Mouse (Mus musculus): ENCODE results near the gene Ldah.

Gene Ldah

GRCm38 (mm10) chr12:8281225-8282017 is 73.5 kb downstream of the Ldah start:
- no peak for DNase-seq (ENCODE audit: low spot score)

- no peak for DNase-seq (ENCODE audit: low spot score)
Measured at GRCm38 (mm10) chr12:8287970-8288369, 80.1 kb downstream of the Ldah start.

- DNase-seq (ENCODE audit: low spot score), result no peak
Measured at GRCm38 (mm10) chr12:8289099-8289498, 81.2 kb downstream of the Ldah start.

DNA sequence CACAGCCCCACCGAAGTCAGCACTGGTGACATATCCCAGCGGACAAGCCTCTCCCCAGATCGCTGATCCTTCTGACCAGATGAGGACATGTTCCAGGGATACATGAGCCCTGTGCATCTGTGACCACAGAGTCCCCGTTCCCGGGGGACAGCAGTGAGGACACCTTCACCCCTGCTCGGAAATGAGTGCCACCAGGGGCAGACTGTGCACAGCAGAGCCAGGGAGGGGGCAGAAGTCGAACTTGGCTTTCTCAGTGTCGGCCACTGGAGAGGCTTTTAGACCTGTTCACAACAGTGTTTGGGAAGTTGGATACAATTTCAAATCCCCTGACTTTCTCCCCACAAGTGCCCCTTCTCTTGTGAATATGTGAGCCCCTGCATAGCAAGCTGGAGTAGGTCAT is 81.6 kb downstream of the Ldah start:
- DNase-seq (ENCODE audit: low spot score), result no peak

DNA sequence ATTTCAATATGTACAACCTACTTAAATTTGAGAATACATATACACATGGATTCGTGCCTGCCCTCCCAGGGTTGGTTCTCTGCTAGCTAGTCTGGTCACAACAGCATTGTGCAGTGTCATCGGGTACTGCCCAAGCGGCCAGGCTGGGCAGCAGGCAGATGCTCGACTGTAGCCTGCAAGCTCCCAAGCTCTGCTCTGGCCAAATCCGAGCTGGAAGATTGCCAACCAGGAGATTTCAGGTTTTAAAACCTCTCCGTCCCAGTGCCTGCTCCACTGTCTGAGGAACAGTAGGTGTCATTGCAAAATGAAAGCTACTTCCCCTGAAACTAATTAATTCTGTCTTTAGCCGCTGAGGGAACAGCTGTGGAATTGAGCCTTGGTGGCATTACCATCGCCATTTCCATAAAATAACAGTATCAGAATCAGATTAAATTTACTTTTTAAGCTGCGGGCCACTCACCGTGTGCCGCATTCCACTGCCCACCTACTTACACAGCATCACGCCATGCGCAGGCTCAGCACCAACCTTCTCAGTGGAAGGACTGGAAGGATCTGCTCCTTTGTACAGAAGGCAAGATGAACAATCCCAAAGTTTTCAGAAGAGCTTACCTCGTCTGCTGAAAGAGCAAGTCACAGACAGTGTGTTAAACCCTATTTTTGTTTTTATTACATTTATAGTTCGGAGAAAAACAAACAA is 83.4 kb downstream of the Ldah start:
- no peak for DNase-seq (ENCODE audit: low spot score)

GRCm38 (mm10) chr12:8295307-8295913 is 87.5 kb downstream of the Ldah start:
- DNase-seq (ENCODE audit: low spot score), result no peak

DNA sequence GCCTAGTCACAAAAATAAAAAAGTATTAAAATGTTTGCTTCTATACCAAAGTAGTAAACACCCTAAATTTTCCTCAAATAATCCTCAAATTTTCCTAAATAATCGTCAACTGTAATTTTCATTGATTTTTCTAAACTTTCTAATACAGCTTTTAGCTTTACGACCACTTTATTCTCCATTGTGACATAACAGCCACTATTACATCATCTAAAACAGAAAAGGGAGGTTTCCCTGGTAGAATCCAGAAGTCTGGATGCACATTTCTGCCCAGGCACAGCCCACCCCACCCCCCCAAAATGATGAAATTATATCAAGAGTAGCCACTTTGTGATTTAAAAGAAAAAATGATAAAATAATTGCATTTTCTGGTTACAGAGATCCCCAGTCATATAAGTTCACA is 88.2 kb downstream of the Ldah start:
- no peak for DNase-seq (ENCODE audit: low spot score)

GRCm38 (mm10) chr12:8297586-8298214 is 89.8 kb downstream of the Ldah start:
- no peak for DNase-seq (ENCODE audit: low spot score)

DNA sequence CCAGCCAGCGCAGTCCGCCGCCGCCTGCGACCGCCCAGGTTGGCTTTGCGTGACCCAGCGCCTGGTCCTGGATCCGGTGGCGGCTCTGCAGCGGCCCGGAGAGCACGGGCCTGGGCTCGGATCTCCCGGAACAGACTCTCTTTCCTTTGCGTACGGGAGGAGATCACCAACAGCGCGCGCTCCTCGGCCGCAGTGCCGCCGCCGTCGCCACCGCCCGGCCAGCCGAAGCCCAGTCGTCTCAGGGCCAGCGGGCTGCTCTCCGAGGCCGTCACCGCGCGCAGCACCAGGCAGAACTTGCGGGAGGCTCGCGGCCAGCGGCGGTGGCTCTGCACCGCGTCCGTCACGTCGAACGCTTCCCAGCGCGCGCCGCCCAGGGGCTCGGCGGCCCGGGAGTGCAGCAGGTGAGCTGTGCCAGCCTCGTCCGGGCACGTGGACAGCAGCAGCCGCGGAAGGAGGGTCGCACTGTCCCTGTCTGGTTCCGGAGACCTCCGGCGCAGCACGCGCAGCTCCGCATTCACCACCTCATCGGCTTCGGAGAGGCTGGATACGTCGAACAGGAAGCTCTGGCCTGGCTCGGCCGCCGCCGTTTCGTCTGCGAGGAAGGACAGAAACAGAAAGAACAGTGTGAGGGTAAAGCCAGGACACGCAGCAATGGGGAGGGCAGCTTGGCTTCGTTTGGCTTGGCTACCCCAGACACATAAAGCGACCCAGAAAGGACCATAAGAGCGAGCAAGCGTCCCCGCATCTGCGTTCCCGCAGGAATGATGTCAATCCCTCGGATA is 90.6 kb downstream of the Ldah start:
- no peak for DNase-seq (ENCODE audit: low spot score)

DNA sequence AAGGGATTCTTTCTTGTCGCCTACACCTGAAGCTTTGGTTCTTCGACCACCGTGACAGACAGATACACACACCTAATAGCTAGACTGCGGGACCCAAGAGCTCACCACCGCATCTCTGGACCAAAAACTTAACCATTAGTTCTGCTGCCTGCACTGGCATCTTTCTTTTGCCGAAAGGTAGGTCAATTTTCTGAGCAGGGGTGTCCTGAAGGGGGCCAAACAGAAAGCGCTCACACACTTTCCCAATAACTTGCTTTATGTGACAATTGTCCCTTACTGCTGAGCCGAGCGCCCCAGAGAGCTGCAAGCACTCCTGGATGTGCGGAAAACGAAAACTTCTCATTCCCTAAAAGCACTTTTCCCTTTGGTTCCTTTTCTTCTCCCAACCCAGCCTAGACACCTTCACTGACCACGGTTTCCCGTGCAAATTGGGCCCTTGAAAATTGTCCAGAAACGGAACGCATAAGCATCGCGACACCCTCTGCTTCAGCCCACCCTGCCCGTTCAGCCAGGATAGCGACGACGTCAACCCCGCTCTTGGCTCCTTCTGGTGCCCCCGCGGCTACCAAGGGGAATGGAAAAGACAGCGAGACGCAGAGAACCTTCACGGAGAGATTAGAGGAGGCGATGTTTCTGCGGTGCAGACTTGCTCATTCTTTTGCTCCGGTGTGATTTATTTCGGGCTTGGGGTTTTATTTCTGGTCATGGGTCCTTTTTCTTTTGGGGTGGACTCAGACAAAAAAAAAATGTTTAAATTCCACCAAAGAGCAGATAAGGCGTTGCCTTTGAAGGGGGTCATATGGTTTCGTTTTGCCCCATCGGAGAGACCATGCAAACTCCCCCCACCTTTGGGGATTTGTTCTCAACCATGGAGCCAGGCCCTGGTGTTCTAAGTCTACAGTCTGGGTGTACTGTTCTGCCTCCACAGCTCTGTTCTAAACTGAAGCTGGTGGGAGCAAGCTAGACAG is 91.5 kb downstream of the Ldah start:
- DNase-seq (ENCODE audit: low spot score), result no peak

DNA sequence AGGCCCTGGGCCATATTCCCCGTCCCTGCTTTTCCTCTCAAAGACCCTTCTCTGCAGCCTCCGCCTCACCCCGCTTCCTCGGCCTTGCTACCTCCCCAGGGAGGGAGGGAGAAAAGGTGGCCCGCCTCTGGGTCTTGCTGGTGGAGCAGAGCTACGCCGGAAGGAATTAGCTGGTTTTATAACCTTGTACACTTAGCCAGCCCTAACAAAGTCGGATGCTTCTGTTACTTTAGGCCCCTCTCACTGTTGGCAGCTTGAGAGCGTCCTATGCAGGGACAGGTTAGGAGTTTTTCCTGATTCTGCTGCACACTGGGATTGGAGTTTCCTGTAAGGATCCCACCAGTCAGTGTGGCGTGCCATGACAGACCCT is 92.2 kb downstream of the Ldah start:
- no peak for DNase-seq (ENCODE audit: low spot score)

GRCm38 (mm10) chr12:8300521-8300920 is 92.6 kb downstream of the Ldah start:
- no peak for DNase-seq (ENCODE audit: low spot score)

DNA sequence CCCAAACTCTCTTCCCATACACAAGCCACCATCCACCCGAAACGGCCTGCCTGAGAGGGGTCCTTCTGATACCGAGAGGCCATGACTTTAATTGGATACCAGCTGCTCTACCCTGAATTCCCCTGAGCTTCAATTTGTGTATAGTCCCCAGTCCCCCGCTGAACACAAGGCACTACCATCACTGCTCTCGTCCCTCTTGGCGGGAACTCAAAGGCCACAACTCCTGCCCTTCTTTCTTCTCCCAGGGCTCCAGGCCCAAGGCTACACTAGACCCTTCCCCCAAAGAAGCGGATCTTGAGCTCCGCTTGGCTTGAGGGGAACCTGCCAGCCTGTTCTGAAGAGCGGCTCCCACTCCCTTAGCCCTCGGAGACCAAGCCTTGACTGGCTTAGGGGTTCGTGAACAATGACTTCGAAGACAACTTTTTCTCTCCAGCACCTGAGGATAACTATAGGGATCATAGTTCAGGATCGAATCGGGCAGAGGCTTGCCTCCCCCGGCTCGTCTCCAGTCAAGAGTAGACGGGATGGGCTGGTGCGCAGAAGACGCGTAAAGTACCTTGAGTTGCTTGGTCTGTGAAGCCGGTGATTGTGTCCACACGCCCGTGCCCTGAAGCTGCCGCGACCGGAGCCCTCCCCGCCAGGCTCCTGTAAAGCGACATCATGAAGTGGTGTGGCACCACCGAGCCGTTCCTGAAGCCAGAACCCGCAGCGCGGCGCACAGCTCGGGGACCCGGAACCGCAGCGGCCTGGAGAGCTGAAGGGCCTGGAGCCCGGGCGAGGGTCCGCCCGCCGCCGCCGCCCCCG is 93.3 kb downstream of the Ldah start:
- no peak for DNase-seq (ENCODE audit: low spot score)

- no peak for DNase-seq (ENCODE audit: low spot score)
Measured at GRCm38 (mm10) chr12:8301841-8302431, 94.0 kb downstream of the Ldah start, which contains the start of gene Gdf7. TSS of gene Gdf7 (minus strand) at chr12:8301954.

- no peak for DNase-seq (ENCODE audit: low spot score)
Measured at GRCm38 (mm10) chr12:8305258-8305657, 97.4 kb downstream of the Ldah start.

- peak; percentile 64 for DNase-seq (ENCODE audit: low spot score)
Measured at GRCm38 (mm10) chr12:8306432-8306831, 98.5 kb downstream of the Ldah start.

- DNase-seq (ENCODE audit: low spot score), result no peak
Measured at GRCm38 (mm10) chr12:8306910-8307309, 99.0 kb downstream of the Ldah start.

GRCm38 (mm10) chr12:8310992-8311391 is 103.1 kb downstream of the Ldah start:
- no peak for DNase-seq (ENCODE audit: low spot score)

- no peak for DNase-seq (ENCODE audit: low spot score)
Measured at GRCm38 (mm10) chr12:8312266-8312665, 104.4 kb downstream of the Ldah start.

All from urinary bladder, postnatal 25 days (tissue).